Mouse (Mus musculus) cerebellum, adult 9-10 months (tissue): Measurements from ENCODE around the gene Zbtb20.

Experiments used
- DNase-seq: peaks from one replicate; pipeline ENCODE4 v3.0.0; 2022

Zbtb20 gene

DNA sequence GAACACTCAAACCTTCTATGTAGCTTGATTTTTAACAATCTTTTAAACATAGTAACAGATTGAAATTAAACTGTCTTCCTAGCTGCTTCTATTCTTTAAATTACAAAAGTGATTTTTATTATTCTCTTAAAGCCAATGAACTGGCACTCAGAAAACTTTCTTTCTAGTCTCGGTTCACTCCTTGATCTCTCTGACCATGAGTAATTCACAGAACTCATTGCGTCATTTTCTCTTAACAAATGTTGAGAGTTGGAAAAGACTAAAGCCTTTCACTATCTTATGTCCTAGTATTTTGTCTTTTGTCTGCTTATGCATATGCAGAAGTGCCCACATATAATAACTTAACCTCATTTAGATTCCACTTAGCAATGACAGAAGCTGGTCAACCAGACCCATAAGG lies 525.3 kb downstream of the Zbtb20 start:
- DNase-seq, result no peak

- no peak for DNase-seq
These were observed 527.2 kb downstream of the Zbtb20 start for GRCm38 (mm10) chr16:43402888-43403287.

GRCm38 (mm10) chr16:43405089-43405488 lies 529.4 kb downstream of the Zbtb20 start:
- DNase-seq, result no peak

- no peak for DNase-seq
These were observed 532.0 kb downstream of the Zbtb20 start for GRCm38 (mm10) chr16:43407594-43408142.

- DNase-seq, result no peak
These were observed 532.9 kb downstream of the Zbtb20 start for GRCm38 (mm10) chr16:43408622-43409021.

GRCm38 (mm10) chr16:43409108-43409909 lies 533.6 kb downstream of the Zbtb20 start:
- DNase-seq, result no peak

- DNase-seq, result peak; percentile 58
These were observed 534.4 kb downstream of the Zbtb20 start for GRCm38 (mm10) chr16:43409910-43410612.

DNA sequence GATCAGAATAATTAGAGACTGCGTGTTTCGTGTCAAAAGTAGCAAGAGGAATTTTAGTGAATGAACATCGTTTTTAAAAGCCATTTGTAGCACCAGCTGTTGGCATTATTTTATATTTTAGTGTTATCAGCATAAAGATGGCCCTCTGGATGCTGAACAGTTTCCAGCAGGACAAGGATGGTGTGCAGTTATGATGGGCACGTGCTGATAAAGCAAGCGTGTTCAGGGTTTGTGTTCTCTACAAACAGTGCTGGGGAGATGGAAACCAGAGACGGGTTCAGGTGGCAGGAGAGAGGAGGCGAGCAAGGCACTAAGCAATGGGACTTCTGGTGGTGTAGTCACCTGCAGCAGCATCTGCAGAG lies 534.9 kb downstream of the Zbtb20 start:
- no peak for DNase-seq

- no peak for DNase-seq
These were observed 540.2 kb downstream of the Zbtb20 start for GRCm38 (mm10) chr16:43415864-43416263.

GRCm38 (mm10) chr16:43419923-43420322 lies 544.2 kb downstream of the Zbtb20 start:
- no peak for DNase-seq

DNA sequence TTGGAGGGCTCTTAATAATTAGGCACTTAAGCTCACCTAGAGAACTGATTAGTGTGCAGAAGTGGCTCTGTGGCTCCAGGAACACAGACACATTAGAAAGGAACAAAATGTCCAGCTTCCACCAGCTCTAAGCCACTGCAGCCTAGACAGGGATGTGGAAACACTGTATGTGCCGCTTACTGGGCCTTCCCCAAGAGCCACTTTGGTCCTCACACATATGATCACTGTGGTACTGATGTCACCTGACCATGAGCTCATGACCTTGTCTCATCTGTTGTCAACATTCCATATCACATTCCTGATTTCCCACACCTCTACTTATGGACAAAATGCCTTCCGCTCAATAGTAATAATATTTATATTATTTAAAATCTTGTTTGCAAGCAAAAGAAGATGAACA lies 553.3 kb downstream of the Zbtb20 start:
- DNase-seq, result no peak

GRCm38 (mm10) chr16:43430030-43430429 lies 554.3 kb downstream of the Zbtb20 start:
- no peak for DNase-seq

- DNase-seq, result no peak
These were observed 556.1 kb downstream of the Zbtb20 start for GRCm38 (mm10) chr16:43431514-43432371.

DNA sequence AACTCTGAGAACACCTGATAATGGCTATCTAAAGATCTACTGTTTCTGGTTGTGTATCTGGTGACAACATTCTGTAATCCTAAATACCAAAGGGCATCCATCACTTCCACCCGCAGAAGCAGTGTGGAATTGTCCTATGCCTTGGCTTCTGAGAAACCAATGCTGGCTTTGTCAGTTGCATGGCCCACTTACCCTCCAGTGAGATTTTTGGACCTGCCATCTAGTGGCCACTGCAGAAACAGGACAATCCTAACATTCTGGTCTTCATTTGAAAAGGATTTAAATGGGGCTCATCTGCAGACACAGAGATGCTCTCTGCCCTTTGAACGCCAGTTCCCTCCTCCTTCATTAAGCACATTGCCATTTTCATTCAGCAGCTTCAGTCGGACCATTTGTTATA lies 559.3 kb downstream of the Zbtb20 start:
- DNase-seq, result peak; percentile 57

GRCm38 (mm10) chr16:43438878-43439371 lies 563.2 kb downstream of the Zbtb20 start:
- DNase-seq, result no peak

GRCm38 (mm10) chr16:43441392-43441791 lies 565.7 kb downstream of the Zbtb20 start:
- DNase-seq, result no peak

- DNase-seq, result no peak
These were observed 567.4 kb downstream of the Zbtb20 start for GRCm38 (mm10) chr16:43443034-43443433.

DNA sequence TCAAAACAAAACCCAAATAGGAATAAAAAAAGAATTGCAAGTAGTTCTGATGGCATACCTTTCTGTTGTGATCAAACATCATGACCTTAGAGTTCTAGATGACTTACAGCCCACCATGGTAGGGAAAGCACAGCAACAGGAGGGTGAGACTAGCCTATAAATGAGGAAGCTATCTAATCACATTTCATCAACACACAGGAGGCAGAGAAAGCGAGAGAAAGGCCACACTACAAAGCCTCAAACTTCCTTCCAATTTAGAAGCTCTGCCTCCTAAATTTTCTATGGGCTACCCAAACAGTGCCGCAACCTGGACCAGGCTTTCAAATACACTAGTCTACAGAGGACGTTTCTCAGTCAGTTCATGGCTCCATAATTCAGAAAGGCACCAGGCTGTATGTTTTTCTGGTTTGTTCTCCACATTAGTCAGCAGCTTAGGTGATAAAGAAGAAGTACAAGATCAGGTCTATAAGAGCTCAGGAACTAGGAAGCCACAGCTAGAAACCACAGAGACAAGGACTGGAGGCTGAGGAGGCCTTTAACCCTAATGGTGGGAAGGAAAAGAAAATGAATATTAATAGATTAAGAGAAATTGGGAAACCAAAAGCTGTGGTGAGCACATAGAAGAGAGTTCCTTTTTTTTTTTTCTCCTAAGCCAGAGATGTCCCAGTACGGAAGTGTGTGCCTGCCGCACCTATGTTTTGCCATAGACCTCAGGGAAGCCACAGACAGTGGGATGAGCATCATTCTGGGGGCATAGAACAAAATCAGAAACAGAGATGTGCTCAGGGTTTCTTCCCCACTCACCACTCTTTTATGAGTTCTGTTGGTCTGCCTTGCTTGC lies 572.7 kb downstream of the Zbtb20 start:
- no peak for DNase-seq

GRCm38 (mm10) chr16:43454370-43454934 lies 578.8 kb downstream of the Zbtb20 start:
- DNase-seq, result no peak

DNA sequence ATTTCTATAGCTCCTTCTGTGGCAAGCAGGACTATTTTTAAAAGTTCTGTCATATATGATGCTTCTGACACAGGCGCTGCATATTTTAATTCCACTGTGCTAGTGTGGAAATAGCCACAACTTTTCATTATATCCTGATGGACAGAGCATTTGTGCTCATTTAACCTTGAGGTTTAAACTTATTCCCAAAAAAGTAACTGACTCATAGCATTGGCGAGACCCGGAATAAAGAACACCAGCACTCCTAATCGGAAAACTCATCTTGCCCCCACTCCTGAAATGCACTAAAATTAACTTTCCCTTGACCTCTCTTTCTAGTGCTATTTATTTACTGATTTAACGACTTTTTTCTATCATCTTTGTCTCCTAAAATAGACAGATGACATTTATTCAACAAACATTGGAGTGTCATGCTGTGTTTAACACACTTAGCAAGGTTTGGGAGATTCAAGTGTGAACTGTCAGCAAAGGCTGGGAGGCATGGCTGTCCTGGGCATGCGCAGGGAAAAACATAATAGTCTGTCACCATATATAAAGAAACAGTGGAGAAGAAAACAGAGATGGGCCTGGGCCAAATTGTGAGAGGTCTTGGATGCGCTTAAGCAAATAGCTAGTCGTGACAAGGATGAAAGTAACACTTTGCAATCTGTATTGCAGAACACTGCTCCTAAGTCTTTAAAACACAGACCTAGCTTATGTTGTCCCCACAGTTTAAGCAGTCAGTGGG lies 580.9 kb downstream of the Zbtb20 start:
- no peak for DNase-seq

- DNase-seq, result no peak
These were observed 582.1 kb downstream of the Zbtb20 start for GRCm38 (mm10) chr16:43457814-43458213.
